Mouse (Mus musculus) lung, adult 2 months (tissue): Measurements from ENCODE around the gene P2ry12.

ENCODE experiments used
- CTCF ChIP-seq: fragments of 200-500 bp; IDR thresholded peaks from 2 replicates; pipeline ENCODE4 v1.5.1; 2011; ENCODE audit warnings: mild to moderate bottlenecking, low read length, control low read depth; ENCODE audit not compliant: insufficient read depth
- POLR2A ChIP-seq: fragments of 200-500 bp; IDR thresholded peaks from 2 replicates; pipeline ENCODE4 v1.6.1; 2011; ENCODE audit warnings: low read depth, mild to moderate bottlenecking, control low read depth, low read length, borderline replicate concordance; ENCODE audit errors: extremely low read depth

DNA sequence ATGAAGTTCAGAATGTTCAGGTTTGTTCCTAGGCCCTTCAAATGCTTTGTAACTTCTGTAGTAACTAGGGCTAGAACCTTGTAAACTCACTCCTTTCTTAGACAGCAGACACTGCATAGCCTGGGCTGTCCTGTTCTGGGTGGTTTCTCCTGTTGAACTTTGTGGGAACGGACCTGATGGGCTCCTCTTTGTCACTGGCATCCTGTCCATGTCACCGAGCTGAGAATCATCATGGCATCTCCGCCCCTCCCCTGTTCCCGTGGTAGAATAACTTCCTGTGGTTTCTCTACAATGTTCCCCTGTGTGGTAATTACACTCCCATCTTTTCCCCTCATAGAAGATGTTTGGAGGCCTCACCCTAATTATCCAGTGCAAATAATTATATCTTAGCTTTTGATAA, 56.7 kb downstream of the P2ry12 start:
- TF ChIP-seq CTCF (no peak), POLR2A (no peak)
